Mouse (Mus musculus) c-Kit-positive CD71-negative TER-119-negative erythroid progenitor cells, embryonic 14.5 days (primary cell): ENCODE data around the gene Rnf144b.

ENCODE experiments used
- DNase-seq: peaks from one replicate; pipeline ENCODE4 v3.0.0-alpha.2; 2013; ENCODE audit warnings: low read depth

Rnf144b gene

DNA sequence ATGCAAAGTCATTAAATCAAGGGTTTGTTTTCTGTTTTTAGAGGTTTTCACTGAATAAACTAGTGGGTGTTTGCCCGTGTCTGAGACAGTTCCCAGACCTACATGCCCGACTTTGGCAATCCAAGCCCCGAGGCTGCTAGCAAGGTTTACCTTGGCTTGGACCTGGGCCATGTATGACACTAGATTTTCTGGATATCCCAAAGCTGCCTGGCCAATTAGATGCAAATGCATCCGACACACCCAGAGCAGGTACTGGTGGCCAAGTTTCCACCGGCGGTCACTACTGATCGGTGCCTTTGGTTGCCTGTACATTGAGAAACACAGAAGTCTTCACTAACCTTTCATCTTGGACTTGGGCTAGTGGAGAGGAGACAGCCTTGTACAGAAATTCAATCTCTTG lies 144.0 kb downstream of the Rnf144b start:
- no peak for DNase-seq

DNA sequence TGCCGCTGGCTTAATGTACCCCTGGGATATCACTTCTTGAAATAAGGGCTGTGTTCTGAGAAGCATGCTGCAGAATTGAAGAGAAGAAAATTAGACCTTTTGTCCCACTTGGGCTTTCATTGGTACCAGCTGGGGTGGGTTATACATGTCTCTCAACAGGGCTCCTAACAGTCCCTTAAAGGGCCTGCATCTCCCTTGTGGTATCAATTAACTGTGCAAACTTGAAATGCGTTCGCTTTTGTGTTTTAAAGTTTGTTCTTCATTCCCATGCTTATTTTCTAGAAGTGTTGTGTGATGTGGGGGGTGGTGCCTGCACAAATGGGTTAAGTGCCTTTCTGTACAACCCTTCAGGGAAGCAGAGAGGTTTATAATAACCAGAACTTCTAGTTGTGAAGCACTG lies 145.8 kb downstream of the Rnf144b start:
- DNase-seq = no peak

DNA sequence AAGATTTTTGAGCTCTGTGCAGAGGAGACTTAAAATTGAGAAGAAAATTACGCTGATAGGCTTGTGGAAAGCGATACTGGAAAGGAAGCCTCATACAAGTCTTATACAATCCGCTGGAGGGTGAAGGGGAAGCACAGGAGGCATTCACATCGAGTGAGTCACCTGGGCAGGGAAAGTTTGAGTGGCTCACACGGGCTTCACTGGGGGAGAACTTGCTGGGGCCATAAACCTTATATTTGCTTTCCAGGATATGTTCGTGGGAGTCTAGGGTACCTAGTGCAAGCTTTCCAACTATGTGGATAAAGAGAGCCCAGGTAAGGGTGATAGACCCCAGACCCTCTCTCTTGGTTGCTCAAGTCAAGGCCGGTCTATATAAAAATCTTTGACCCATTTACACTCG lies 150.5 kb downstream of the Rnf144b start:
- DNase-seq = no peak

DNA sequence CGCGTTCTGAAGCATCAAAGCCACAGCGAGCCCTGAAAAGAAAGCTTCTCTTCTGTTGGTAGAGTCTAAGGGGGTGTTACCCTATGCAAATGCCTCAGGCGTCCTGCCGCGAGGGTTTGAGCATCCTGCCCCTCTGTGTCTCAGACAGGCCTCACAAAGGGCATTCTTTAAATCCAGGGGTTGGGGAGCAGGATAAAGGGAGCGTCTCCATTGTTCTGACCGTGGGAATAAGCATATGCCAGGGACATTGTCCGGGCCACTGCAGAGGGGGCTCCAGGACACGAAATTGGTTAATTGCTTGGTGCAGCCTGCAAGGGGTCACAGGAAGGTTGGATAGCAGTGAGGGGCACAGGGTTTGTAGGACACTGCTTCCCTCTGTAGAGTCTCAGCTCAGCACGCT lies 151.0 kb downstream of the Rnf144b start:
- no peak for DNase-seq

DNA sequence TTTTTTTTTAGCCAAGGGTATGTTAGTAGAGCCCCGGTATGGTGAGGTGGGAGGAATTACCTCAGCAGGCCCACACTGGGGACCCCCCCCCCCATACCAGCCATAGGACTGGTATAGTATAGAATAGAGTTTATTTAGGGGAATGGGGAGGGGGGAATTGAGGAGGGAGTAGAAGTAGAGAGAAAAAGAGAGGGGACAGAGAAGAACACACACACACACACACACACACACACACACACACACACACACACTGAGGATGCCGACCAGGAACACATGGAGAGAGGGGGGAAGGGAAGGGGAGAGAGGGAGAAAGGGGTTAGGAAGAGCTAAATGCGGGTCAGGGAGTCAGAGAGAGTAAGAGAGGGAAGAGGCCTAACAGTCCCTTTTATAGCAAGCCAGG lies 151.7 kb downstream of the Rnf144b start:
- DNase-seq = no peak

DNA sequence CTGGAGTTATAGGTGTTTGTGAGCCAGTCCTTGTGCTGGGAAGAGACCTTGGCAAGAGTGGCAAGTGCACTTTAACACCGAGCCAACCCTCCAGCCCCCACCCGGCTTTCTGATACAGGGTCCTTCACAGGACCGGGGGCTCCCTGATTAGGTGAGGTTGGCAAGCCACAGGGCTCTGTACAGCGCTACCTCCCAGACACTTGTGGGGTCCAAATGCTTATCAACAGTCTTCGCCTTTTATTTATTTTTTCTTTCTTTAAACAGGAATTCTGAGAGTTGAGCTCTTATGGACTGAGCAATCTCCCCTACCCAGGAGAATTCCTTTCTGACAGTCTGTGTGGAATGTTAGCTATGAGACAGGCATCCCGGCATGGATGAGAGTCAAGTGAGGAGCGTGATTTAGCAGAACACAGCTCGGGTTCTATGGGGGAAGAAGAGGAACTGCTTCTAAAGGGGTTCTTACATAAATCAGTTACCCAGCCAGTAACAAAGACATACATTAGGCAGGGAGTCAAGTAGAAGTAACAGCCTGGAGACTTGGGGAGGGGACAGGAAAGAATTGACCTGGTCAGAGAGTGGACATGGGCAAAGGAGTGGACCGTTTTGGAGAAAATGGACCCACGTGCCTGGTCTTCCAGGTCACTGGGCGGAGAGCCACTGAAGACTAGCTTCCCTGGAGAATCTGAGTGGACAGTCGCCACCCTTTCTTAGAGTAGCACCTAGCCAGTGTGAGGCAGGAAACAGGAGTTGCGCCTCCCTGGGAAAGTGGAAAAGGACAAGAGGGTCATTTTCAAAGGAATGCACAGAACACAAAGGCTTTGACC lies 154.8 kb downstream of the Rnf144b start:
- DNase-seq = no peak

DNA sequence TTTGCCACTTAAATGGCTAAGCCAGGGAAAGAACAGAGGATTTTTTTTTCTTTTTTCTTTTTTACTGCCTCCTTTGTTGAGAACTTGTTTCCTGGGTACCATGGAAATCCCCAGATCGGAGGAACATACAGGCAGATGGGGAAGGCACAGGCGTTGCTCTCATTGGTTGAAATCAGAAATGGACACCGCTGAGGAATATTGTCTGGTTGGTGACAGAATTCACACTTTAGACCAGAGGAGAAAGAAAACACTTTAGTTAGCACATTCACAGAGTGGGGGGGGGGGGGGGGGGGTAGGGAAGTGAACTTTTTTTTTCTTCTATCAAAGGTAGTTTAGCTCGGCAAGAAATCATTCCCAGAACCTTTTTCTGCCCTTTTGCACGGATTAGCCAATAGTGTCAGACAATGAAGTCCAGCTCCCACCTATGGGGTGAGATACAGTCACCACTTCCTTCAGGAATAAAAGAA lies 155.4 kb downstream of the Rnf144b start:
- no peak for DNase-seq

DNA sequence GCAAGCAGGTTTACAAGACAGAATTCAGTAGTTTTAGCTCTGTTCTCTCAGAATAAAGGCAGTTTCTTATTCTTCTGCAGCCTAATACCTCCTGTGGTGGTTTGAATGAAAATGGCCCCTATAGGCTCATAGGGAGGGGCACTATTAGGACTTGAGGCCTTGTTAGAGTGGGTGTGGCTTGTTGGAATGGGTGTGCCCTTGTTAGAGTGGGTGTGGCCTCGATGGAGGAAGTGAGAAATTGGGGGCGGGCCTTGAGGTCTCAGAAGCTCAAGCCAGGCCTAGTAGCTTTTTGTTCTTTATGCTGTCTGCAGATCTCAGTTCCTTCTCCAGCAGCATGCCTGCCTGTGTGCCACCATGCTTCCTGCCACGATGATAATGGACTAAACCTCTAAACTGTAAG lies 159.8 kb downstream of the Rnf144b start:
- no peak for DNase-seq

DNA sequence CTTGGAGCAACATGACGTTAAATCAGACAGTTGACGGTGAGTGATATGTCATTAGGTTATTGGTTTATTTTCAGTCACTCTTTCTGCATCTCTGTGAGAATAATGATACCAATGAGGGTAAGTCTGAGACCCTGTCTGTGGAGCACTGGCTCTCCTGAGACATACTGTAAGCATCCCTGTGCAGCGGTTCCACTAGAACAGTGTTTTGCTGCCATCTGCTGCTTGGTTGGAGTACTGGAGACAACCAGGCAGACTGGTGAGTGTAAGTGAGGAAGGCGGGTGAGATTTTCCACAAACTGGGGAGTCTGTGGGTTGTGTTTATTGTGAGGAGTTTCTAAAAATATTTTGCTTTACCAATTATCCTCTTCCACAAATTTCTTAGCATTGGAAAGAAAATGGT lies 166.0 kb downstream of the Rnf144b start:
- peak; percentile 38 for DNase-seq

DNA sequence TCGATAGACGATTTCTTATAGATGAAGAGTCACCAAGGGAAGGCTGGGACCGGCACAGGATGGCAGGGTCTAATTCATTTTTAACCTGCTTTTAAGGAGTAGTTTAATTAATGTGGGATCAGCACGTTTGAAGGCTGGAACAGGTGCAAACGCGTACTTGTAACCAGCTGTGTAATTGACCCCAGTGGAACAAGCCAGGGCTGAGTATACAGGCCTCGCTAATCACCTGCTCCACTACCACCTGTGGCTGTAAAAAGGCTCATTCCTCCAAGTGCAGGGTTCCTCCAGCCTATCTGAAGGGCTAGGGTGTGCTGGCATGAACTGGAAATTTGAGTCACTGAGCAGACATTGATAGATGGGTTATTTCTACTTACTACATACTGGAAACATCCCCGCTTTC lies 174.0 kb downstream of the Rnf144b start:
- no peak for DNase-seq
